Mouse (Mus musculus) gastrocnemius, postnatal 25 days (tissue): ENCODE measurements around the gene 1700013F07Rik. TPM values are rescaled to one million over a fixed set of nuclear protein-coding genes. Genes with fewer than 3 reads are reported as not detected.
"Not testable (repeated sequence)": the region's sequence is repeated elsewhere in the genome, so short reads cannot be mapped to it uniquely, and the experiment has no call there.

ENCODE experiments used
- DNase-seq: peaks from one replicate; pipeline ENCODE4 v3.0.0; 2022
- total RNA-seq, 2 experiments: library from RNA; stranded (reverse); gene quantifications; 1 replicate in 1 of 2; 2 replicates in 1 of 2; pipeline ENCODE4 v1.2.3; 2021

1700013F07Rik gene
- total RNA-seq, 2 experiments from 2014 or later, result not detected

DNA sequence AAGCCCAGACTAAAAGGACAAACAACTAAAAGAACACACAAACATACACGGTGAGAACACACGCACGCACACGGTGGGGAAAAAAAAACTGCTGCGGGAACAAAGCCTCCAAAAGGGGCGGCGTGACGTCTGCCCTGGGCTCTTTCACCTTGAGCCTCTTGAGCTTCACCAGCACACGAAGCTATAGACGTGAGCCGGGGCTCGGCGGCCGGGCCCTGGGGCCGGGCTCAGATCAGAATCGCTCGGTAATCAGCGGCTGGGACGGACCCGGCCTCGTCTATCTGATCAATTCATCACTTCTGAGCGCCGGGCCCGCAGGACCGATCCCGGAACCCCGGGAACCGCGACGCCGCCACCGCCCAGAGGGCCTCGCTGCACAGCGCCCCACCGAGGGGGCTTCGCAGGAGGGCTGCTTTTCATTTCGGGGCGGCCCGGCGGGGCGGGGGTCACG lies 20.2 kb downstream of the 1700013F07Rik start:
- no peak for DNase-seq

DNA sequence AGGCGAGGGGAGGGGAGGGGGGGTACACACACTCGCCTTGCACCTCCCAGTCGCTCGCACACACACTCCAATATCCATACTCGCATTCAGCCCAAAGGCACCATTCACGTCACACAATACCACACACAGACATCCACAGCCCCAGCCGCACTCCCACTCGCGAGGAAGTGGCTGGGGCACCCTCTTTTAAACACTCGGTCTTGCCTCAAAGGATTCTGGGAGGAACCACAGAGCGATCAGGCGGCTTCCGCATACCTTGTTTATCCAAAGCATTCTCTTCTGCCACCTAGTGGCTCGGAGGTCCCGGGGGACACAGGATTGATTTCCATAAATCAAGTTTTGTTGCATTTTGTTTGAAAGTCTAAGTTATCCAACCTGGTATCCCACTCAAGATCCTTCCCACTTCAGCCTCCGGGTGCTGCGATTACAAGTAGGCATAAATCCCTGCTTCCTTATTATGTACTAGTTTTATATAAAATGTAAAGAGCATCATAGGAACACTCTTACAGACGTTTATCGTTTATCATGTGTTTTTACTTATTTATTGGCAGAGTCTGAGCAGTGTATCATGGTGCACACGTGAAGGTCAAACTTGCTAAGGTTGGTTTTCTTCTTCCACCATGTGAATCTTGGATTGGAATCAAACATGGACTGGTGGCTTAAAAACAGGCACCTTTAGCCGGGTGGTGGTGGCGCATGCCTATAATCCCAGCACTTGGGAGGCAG lies 20.8 kb downstream of the 1700013F07Rik start:
- DNase-seq, result peak; percentile 87

DNA sequence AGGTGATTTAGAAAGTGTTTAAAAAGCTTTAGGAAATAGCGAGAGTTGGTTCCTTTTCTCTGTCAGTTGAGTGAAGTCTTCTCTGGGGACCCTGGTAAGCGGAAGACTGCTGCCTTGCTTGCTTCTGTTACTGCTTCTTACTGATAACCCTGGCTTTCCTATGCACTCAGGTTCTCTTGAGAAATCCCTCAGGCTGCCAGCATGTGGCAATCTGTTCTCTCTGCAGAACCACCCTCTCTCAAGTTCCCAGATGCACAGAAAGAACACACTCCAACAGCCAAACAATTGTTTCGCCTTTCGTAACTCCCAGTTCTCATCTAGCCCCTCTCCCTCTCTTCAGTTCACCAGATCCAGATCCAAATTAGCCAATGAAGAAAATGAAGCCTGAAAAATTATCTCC lies 23.9 kb downstream of the 1700013F07Rik start:
- no peak for DNase-seq

DNA sequence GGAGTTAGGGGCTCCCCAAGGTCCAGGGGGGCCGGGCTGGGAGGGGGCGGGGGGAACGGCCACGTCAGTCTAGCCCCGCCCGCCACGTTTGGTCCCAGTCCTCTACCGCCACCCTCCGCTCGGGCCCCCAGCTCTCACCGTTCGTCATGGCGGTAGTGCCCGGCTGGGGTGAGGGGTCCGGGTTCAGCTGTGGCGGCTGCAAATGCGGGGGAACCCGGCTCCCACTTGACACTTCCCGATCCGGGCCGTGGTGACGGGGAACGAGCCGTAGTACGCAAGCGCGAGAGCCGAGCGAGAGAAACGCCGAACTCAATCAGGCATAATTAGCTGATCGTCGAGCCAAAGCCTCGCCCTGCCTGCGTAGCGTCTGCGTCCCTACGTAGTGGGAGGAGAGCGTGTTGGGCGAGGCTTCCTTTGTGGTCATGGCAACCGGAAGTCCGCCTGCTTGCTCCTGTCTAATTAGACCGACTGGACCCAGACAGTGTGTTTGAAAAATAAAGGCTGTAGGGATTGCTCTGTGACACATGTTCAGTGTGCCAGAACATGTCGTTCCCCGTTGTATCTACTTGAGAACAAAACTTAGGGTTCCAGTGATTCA lies 28.3 kb downstream of the 1700013F07Rik start, which contains the start of gene Tmem167b:
Gene Tmem167b, minus strand, starts transcription at position 334 of the 598 bp plus-strand sequence.
- peak; percentile 96 for DNase-seq

DNA sequence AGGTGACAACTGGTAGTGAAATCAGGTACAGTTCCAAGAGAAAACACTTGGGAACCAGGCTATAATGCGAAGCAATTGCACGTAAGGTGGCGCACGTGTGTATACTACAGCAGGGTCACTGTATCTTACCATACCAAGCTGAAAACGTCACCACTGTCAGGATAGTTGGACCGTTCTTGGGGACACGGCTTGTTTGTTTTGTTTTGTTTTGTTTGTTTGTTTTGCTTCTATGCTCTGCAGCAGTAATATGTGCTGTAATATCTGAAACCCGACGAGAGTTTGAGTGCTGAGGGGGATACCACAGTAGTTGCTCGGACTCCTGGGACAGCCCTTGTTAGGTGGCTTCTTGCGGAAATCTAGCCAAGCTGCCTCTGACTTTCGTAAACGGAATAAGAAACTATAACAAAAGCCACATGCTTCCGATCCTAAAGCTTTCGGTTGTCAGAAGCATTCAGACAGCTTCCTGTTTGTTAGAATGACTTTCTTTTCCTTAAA lies 28.9 kb downstream of the 1700013F07Rik start:
- DNase-seq, result no peak

DNA sequence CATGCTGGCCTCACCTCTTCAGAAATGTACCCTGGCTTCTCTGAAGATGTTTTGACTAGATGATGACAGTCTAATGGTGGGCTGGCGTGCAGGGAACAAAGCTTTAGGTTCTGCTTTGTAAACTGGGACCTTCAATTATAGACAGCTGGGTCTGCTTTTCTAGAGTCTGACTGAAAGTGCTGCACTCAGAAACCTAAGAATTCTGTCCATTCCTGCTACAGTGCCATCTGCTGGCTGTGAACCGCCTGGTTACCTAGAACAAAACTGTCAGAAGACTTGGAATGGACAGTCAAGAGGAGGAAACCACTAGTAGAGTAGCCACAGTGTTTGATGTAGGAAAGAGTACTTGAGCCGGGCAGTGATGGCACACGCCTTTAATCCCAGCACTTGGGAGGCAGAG lies 29.4 kb downstream of the 1700013F07Rik start:
- DNase-seq, result peak; percentile 68

DNA sequence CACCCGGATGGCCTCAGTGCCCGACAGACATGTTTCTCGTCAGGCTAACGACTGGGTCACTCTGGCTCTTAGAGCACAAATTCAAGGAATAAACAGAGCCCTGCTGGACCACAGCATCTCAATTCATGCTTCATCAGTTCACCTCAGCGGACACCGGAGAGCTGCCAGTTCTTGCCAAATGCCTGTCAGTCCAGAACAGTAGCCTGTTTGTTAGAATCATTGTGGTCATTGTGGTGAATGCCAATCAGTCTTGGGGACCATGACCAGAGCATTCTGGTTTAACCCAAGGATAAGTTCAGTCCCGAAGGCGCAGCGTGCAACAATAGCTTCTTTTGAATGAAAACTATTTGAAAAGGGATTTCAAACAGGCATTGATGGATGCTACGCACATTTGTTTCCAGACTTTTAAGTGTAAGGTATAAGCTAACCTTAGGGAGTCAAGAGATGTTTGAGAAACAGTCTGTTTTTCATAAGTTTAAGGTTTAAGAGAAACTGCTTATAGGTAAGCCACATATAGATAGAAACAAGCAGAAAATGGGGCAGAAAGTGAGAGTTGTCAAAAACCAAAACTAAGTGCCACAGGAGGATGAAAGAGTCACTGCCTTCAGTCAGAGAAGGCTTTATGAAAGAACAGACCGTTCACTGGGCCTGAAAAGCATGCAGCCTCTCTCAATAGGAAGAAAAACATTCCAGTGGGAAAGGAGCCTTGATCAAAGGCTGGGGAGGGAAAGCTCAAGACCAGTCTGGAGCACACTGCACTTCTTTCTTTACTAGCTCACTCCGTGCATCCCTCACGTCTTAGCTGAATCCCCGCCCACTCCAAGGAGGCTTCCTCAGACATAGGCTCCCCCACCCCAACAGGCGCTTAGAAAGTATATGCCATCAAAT lies 34.3 kb downstream of the 1700013F07Rik start:
- no peak for DNase-seq

DNA sequence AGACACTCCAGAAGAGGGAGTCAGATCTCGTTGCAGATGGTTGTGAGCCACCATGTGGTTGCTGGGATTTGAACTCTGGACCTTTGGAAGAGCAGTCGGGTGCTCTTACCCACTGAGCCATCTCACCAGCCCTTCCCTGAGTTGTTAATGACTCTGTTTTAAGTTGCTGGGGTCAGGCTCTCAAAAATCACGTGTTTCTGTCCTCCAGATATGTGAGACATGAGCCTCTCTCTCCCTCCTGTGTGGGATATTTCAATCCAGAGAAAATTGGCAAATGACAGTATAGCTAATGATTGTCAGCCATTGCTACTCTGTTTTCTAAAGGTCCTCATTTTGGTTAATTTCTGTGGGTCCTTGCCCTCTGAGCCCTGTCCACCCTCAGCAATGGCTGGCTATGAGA lies 35.7 kb downstream of the 1700013F07Rik start:
- DNase-seq, result not testable (repeated sequence)

DNA sequence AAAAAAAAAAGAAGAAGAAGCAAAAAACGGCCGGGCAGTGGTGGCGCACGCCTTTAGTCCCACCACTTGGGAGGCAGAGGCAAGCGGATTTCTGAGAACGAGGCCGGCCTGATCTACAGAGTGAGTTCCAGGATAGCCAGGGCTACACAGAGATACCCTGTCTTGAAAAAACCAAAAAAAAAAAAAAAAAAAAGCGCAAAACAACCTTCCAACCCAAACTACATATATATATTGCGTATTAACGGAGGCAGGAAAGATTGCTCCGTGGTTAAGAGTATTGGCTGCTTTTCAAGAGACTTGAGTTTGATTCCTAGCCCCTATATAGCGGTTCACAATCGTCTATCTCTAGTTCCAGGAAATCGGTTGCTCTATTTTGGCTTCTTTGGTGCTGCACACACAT lies 36.9 kb downstream of the 1700013F07Rik start:
- DNase-seq, result no peak

DNA sequence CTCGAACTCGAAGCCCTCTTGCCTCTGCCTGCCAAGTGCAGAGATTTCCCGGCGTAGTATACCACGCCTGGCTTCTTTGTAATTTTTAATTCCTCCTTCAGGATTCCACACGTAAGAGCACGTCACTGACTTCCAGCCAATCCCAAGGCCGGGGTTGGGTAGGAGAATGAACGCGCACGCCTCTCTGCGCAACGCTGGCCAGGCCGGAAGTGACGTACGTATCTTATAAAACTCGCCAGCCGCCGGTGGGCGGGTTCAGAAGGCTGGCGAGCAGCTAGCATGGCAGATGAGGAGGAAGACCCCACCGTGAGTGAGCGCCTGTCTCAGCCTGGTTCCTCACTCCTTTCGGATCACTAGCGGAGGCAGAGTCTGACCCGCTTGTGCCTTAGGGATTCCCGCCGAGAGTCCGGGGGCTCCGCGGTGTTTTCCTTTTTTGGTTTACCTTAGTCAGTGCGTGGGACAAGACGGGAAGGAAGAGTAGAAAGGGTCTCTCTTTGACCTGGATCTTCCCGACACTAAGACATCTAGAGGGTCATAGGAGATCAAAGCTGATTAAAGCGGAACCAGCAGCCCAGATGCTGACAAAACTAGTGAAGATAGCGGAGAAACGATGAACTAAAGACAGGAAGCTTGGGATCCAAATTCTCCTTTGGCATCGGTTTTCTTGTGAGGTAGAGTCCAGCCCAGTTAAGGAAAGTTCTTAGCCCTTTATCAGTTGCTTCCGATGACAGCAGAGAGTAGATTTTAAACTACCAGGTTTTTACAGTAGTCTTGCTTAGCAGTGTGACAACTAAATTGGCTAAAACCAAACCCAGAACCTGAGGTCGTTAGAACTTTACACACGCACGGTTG lies 37.7 kb downstream of the 1700013F07Rik start, which contains the start of gene Taf13:
Gene Taf13, plus strand, starts transcription at position 256 of the 852 bp plus-strand sequence.
- DNase-seq, result peak; percentile 94

DNA sequence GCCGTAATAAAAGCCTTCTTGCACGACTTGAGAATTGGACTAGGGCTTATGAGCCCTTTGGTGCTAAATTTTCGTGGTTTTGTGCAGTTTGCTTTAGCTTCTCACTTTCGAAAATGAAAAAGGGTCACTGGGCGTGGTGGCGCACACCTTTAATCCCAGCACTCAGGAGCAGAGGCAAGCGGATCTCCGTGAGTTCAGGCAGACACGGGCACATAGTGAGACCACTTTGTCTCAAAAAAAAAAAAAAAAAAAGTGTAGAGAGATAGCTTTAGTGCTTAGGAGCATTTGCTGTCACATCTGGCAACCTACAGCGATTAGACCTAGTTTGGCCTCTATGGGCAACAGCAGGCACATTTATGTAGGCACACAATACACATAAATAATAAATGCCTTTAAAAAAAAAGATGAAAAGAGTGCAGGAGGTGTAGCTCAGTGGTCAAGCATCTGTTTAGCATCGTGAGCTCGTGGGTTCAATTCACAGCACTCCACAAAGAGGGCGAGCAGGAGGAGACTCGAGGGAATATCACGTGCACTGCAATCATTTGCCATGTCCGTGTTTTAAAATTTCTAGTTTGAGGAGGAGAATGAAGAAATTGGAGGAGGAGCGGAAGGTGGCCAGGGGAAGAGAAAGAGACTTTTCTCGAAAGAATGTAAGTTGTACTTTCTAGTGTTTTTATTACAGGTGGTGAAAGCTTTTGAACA lies 38.5 kb downstream of the 1700013F07Rik start:
- DNase-seq, result no peak

DNA sequence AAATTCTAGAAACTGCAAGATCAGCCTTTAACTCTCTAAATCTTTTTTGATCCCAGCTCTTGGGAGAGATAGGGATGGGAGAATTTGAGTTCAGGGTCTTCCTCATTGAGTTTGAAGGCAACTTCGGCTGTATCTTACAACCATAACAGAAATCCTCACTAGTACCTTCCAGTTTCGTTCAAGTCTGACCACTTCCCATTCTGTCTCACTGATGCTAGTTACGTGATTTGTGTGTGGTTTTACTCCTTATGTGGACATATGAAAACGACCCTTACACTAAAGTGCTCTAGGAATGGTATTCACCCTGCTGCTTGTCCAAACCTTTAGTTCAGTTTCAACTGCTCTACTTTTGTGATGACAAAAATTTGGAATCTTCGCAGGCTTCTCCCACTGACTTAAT lies 40.1 kb downstream of the 1700013F07Rik start:
- no peak for DNase-seq

DNA sequence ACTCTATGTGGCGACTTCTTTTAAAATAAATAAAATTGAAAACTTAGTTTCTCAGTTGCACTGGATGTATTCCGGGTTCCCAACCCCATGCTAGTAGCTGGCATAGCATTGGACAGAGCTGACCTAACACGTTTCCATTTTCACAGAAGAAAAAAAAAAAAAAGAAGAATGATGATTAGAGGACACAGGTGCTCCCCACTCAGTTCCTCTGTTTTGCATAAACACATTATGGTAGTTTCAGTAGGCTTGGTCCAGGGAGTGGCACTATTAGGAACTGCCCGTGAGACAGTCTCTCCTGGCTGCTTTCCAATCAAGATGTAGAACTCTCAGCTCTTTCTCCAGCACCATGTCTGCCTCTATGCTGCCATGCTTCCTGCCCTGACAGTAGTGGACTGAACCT lies 50.6 kb downstream of the 1700013F07Rik start:
- DNase-seq, result no peak

DNA sequence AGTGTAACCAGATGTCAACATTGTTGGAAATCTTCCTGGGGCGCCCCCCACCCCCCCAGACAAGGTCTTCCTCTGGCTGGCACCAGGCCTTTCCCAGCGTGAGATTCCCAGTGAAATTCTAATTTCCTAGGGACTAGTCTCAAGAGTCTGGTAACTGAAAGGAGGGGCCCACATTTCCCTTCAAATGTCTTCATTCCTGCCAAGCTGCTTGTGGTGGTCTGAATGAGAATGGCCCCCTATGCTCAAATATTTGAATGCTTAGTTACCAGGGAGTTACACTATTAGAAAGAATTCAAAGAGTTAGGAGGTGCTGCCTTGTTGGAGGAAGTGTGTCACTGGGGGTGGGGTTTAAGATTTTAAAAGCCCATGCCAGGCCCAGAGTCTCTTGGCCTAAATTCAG lies 54.5 kb downstream of the 1700013F07Rik start:
- no peak for DNase-seq

DNA sequence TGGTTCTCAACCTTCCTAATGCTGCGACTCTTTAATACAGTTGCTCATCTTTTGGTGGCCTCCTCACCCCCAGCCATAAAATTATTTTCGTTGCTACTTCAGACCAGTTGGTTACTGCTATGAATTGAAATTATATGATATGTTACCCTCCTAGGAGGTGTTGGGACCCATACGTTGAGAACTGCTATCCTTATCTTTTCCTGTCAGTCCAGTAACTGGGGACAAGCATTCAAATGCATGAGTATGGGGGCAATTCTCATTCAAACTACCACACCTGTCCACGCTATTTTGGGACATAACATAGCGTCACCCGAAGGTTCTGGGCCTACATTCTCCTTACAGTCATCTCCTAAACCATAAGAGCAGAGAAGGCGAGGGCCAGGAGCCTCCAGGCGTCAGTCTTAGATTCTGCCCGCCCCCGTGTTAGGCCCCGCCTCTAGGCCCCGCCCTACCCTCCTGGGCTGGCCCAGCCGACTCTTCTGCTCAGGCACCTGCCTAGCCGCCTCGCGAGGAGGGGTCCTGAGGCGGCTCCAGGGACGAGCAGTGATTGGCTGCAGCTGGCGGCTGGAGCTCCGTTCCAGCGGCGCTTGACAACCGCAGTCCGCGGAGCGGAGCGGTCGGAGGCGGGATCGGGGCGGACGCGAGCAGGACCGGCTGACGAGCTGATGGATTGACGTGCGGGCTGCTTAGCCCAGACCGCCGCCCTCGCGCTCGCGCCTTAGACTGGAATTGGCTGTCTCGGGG lies 57.0 kb downstream of the 1700013F07Rik start, which contains the start of gene Wdr47:
Gene Wdr47, plus strand, starts transcription at position 494 of the 744 bp plus-strand sequence.
- peak; percentile 97 for DNase-seq

DNA sequence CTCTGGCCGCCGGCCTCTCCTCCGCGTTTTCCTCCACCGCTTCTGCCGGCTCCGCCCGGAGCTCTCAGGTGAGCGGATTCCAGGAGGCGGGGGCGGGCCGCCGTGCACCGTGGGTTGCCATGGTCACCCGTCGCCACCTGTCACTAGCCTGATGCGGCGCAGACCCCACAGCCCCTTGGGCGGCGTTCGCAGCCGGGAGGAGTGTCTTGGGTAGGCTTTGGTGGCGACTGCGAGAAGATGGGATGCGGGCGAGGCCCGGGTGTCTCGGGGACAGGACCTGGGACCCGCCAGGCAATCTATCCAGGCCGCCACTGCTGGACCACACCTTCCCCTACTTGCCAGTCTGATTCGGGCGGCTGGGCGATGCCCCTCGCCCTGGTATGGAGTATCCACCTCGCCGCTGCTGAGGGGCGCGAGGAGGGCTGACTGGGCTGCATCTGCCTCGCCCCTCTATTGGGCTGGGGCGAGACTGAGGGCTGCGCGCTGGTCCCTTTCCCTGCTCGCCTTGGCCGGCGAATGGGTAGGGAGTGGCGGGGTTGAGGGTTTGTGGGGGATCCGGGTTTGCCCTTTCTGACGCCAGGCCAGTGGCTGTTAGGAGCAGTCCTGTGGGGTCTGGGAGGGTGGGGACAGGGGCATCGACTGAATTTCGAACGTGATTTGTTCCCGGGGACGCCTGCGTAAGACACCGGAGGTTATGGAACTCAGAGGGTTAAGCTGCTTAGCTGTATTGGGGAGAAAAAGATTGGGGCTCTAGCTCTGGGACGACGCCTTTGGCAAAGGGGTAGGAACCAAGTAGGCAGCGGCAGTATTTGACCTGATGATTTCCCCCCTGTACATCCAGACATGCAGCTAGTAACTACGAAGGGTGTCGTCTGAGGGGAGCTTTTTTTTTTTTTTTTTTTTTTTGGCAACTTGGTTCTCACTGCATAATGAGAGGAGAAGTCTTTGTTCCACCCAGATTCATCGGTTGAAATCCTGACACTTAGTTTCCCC lies 57.9 kb downstream of the 1700013F07Rik start:
- DNase-seq, result no peak
